Mouse (Mus musculus) liver, embryonic 12.5 days (tissue): ENCODE measurements at regions not wholly inside any gene's neighbourhood (a gene's known extent, or its start where the extent isn't known, plus 50 kb on each side); places are given as distances from the start of the nearest gene placed in this dataset.

ENCODE experiments used
- ATAC-seq: fragments of 200-750 bp; cut with Nextera tagmentation; 2 replicates; pipeline ENCODE4 v1.8.0; 2017; ENCODE audit warnings: moderate number of reproducible peaks, mild to moderate bottlenecking, moderate library complexity
- H3K27ac ChIP-seq: fragments of 300-500 bp; sonication (generic); 2 replicates; pipeline ENCODE4 v1.5.1; 2016; ENCODE audit warnings: mild to moderate bottlenecking
- H3K27me3 ChIP-seq: fragments of 300-500 bp; sonication (generic); replicated peaks from 2 replicates; pipeline ENCODE4 v1.6.1; 2016; ENCODE audit warnings: mild to moderate bottlenecking, moderate library complexity
- H3K36me3 ChIP-seq: fragments of 300-500 bp; sonication (generic); 2 replicates; pipeline ENCODE4 v1.6.1; 2016; ENCODE audit warnings: mild to moderate bottlenecking, moderate library complexity
- H3K4me1 ChIP-seq: fragments of 300-500 bp; sonication (generic); 2 replicates; pipeline ENCODE4 v1.6.1; 2016
- H3K4me2 ChIP-seq: fragments of 300-500 bp; sonication (generic); 2 replicates; pipeline ENCODE4 v1.6.1; 2016; ENCODE audit warnings: mild to moderate bottlenecking, moderate library complexity
- H3K4me3 ChIP-seq: fragments of 300-500 bp; sonication (generic); 2 replicates; pipeline ENCODE4 v1.5.1; 2016; ENCODE audit warnings: mild to moderate bottlenecking, moderate library complexity
- H3K9ac ChIP-seq: fragments of 300-500 bp; sonication (generic); 2 replicates; pipeline ENCODE4 v1.6.1; 2016; ENCODE audit warnings: mild to moderate bottlenecking, moderate library complexity
- H3K9me3 ChIP-seq: fragments of 300-500 bp; sonication (generic); replicated peaks from 2 replicates; pipeline ENCODE4 v1.6.1; 2016; ENCODE audit warnings: mild to moderate bottlenecking, moderate library complexity
- WGBS: fragments of 180-500 bp; shearing (Covaris S2); methylation state at CpG from one replicate; pipeline ENCODE4 v1.1.7; 2016; ENCODE audit not compliant: insufficient replicate concordance; 5-methylcytosine and 5-hydroxymethylcytosine counted together

GRCm38 (mm10) chr1:169439621-169440020 is 91.6 kb downstream of the Nuf2 start:
- 82% methylated on average over 2 of the region's 2 CpGs for WGBS
- no peak overlapping the region for H3K4me2 ChIP-seq
- H3K4me1 ChIP-seq: no peaks in the 10 kb centered on the region
- no peaks in the 10 kb centered on the region for H3K9me3 ChIP-seq
- no peak for ATAC-seq
- no peak overlapping the region for H3K9ac ChIP-seq
- H3K27ac ChIP-seq: no peak overlapping the region
- no peaks in the 10 kb centered on the region for H3K36me3 ChIP-seq
- no peak overlapping the region for H3K4me3 ChIP-seq
- no peaks in the 10 kb centered on the region for H3K27me3 ChIP-seq

GRCm38 (mm10) chr1:169438006-169438405 is 93.3 kb downstream of the Nuf2 start:
- ATAC-seq: no peak

GRCm38 (mm10) chr1:169422408-169422807 is 108.9 kb downstream of the Nuf2 start:
- Histone ChIP-seq H3K4me2 (no peak overlapping the region), H3K9ac (no peak overlapping the region), H3K27me3 (no peaks in the 10 kb centered on the region), H3K36me3 (no peaks in the 10 kb centered on the region), H3K9me3 (no peaks in the 10 kb centered on the region), H3K4me3 (no peak overlapping the region), H3K4me1 (no peaks in the 10 kb centered on the region), H3K27ac (no peak overlapping the region)
- ATAC-seq: no peak
- 56% methylated on average over 3 of the region's 3 CpGs for WGBS

More at GRCm38 (mm10) chr1:169438006-169438405, 93.3 kb downstream of the Nuf2 start:
- H3K4me1 ChIP-seq: no peaks in the 10 kb centered on the region
- no peaks in the 10 kb centered on the region for H3K27me3 ChIP-seq
- WGBS: 70% methylated on average over 3 of the region's 3 CpGs
- H3K9ac ChIP-seq: no peak overlapping the region
- no peaks in the 10 kb centered on the region for H3K36me3 ChIP-seq
- no peak overlapping the region for H3K4me3 ChIP-seq
- no peaks in the 10 kb centered on the region for H3K9me3 ChIP-seq
- H3K27ac ChIP-seq: no peak overlapping the region
- no peak overlapping the region for H3K4me2 ChIP-seq

- Histone ChIP-seq H3K36me3 (no peaks in the 10 kb centered on the region), H3K9me3 (no peaks in the 10 kb centered on the region), H3K27ac (no peak overlapping the region), H3K4me3 (no peak overlapping the region), H3K4me2 (no peak overlapping the region), H3K27me3 (no peaks in the 10 kb centered on the region), H3K4me1 (no peaks in the 10 kb centered on the region), H3K9ac (no peak overlapping the region)
- 23% methylated on average over 1 of the region's 1 CpGs for WGBS
- ATAC-seq: no peak
These were observed 109.6 kb downstream of the Nuf2 start for GRCm38 (mm10) chr1:169421671-169422070.

- WGBS: 55% methylated on average over 4 of the region's 4 CpGs
- Histone ChIP-seq H3K9me3 (no peaks in the 10 kb centered on the region), H3K4me3 (no peak overlapping the region), H3K4me1 (no peaks in the 10 kb centered on the region), H3K27ac (no peak overlapping the region), H3K9ac (no peak overlapping the region), H3K4me2 (no peak overlapping the region), H3K36me3 (no peaks in the 10 kb centered on the region), H3K27me3 (no peaks in the 10 kb centered on the region)
- ATAC-seq: no peak
These were observed 112.6 kb downstream of the Nuf2 start for GRCm38 (mm10) chr1:169418665-169419045.

- H3K4me3 ChIP-seq: no peak overlapping the region
- H3K27me3 ChIP-seq: no peaks in the 10 kb centered on the region
- no peak overlapping the region for H3K9ac ChIP-seq
- H3K9me3 ChIP-seq: no peaks in the 10 kb centered on the region
- no peak overlapping the region for H3K27ac ChIP-seq
- H3K4me1 ChIP-seq: no peaks in the 10 kb centered on the region
- H3K4me2 ChIP-seq: no peak overlapping the region
- WGBS: 66% methylated on average over 10 of the region's 10 CpGs
- no peak for ATAC-seq
- no peaks in the 10 kb centered on the region for H3K36me3 ChIP-seq
These were observed 113.1 kb downstream of the Nuf2 start for GRCm38 (mm10) chr1:169417979-169418664.

GRCm38 (mm10) chr1:169416701-169417100 is 114.6 kb downstream of the Nuf2 start:
- H3K4me3 ChIP-seq: no peak overlapping the region
- H3K9ac ChIP-seq: no peak overlapping the region
- H3K27ac ChIP-seq: no peak overlapping the region
- H3K4me2 ChIP-seq: no peak overlapping the region
- H3K9me3 ChIP-seq: no peaks in the 10 kb centered on the region
- no peak for ATAC-seq
- no peaks in the 10 kb centered on the region for H3K36me3 ChIP-seq
- no peaks in the 10 kb centered on the region for H3K4me1 ChIP-seq
- WGBS: 58% methylated on average over 1 of the region's 1 CpGs
- H3K27me3 ChIP-seq: no peaks in the 10 kb centered on the region

GRCm38 (mm10) chr1:169408120-169408519 is 123.1 kb downstream of the Nuf2 start:
- no peak for ATAC-seq
- Histone ChIP-seq H3K4me2 (no peak overlapping the region), H3K27ac (no peak overlapping the region), H3K36me3 (no peaks in the 10 kb centered on the region), H3K9me3 (no peaks in the 10 kb centered on the region), H3K4me3 (no peak overlapping the region), H3K4me1 (no peaks in the 10 kb centered on the region), H3K9ac (no peak overlapping the region), H3K27me3 (no peaks in the 10 kb centered on the region)
- 46% methylated on average over 2 of the region's 2 CpGs for WGBS

GRCm38 (mm10) chr1:169400841-169401240 is 130.4 kb downstream of the Nuf2 start:
- Histone ChIP-seq H3K4me1 (no peaks in the 10 kb centered on the region), H3K36me3 (no peaks in the 10 kb centered on the region), H3K27me3 (no peaks in the 10 kb centered on the region), H3K9me3 (no peaks in the 10 kb centered on the region), H3K9ac (no peak overlapping the region), H3K4me3 (no peak overlapping the region), H3K4me2 (no peak overlapping the region), H3K27ac (no peak overlapping the region)
- ATAC-seq: no peak
- WGBS: 66% methylated on average over 6 of the region's 6 CpGs

- H3K27ac ChIP-seq: no peak overlapping the region
- no peaks in the 10 kb centered on the region for H3K4me1 ChIP-seq
- ATAC-seq: no peak
- no peaks in the 10 kb centered on the region for H3K9me3 ChIP-seq
- no peak overlapping the region for H3K4me3 ChIP-seq
- no peaks in the 10 kb centered on the region for H3K36me3 ChIP-seq
- no peak overlapping the region for H3K9ac ChIP-seq
- H3K4me2 ChIP-seq: no peak overlapping the region
- H3K27me3 ChIP-seq: no peaks in the 10 kb centered on the region
- WGBS: 70% methylated on average over 4 of the region's 4 CpGs
These were observed 133.9 kb downstream of the Nuf2 start for GRCm38 (mm10) chr1:169397371-169397770.

- Histone ChIP-seq H3K4me3 (no peak overlapping the region), H3K9ac (no peak overlapping the region), H3K9me3 (no peaks in the 10 kb centered on the region), H3K36me3 (no peaks in the 10 kb centered on the region), H3K4me2 (no peak overlapping the region), H3K27me3 (no peaks in the 10 kb centered on the region), H3K4me1 (no peaks in the 10 kb centered on the region), H3K27ac (no peak overlapping the region)
- 20% methylated on average over 1 of the region's 1 CpGs for WGBS
- no peak for ATAC-seq
These were observed 144.2 kb downstream of the Nuf2 start for GRCm38 (mm10) chr1:169387056-169387455.

- no peak for ATAC-seq
- no peaks in the 10 kb centered on the region for H3K4me1 ChIP-seq
- H3K36me3 ChIP-seq: no peaks in the 10 kb centered on the region
- no peak overlapping the region for H3K4me3 ChIP-seq
- no peaks in the 10 kb centered on the region for H3K9me3 ChIP-seq
- no peak overlapping the region for H3K27ac ChIP-seq
- no peak overlapping the region for H3K4me2 ChIP-seq
- H3K9ac ChIP-seq: no peak overlapping the region
- 70% methylated on average over 8 of the region's 10 CpGs for whole genome bisulfite sequencing
- H3K27me3 ChIP-seq: no peaks in the 10 kb centered on the region
These were observed 145.4 kb downstream of the Nuf2 start for GRCm38 (mm10) chr1:169385740-169386424.
